Mouse (Mus musculus): Measurements from ENCODE around the gene Usp24. TPM values are rescaled to one million over a fixed set of nuclear protein-coding genes. Genes with fewer than 3 reads are reported as not detected.

Usp24 gene
- polyA plus RNA-seq, 1 experiment from 2014 or later = 6.3 TPM

- H3K36me3 ChIP-seq = peaks cover 92% of the 10 kb centered on the region
- no peaks in the 10 kb centered on the region for H3K9me3 ChIP-seq
- no peaks in the 10 kb centered on the region for H3K4me1 ChIP-seq
- H3K9ac ChIP-seq = no peak overlapping the region
- no peak overlapping the region for H3K4me2 ChIP-seq
- H3K27me3 ChIP-seq (replicated peaks) = no peaks in the 10 kb centered on the region
- no peak for ATAC-seq (ENCODE audit: extremely low read depth, insufficient number of reproducible peaks, low FRiP score, low TSS enrichment)
- WGBS = 91% methylated on average over 5 of the region's 5 CpGs
- no peak overlapping the region for H3K4me3 ChIP-seq
- H3K27ac ChIP-seq (replicated peaks) = no peak overlapping the region
Measured at GRCm38 (mm10) chr4:106430431-106430830, 114.4 kb downstream of the Usp24 start.

GRCm38 (mm10) chr4:106435426-106435825, 119.4 kb downstream of the Usp24 start:
- WGBS = 85% methylated on average over 2 of the region's 2 CpGs
- no peak for ATAC-seq (ENCODE audit: extremely low read depth, insufficient number of reproducible peaks, low FRiP score, low TSS enrichment)
- Histone ChIP-seq H3K4me3 (no peak overlapping the region), H3K9me3 (no peaks in the 10 kb centered on the region), H3K9ac (no peak overlapping the region), H3K4me2 (no peak overlapping the region), H3K27ac (replicated peaks) (no peak overlapping the region), H3K36me3 (peaks cover 95% of the 10 kb centered on the region), H3K27me3 (replicated peaks) (no peaks in the 10 kb centered on the region), H3K4me1 (no peaks in the 10 kb centered on the region)

- H3K9me3 ChIP-seq = no peaks in the 10 kb centered on the region
- ATAC-seq (ENCODE audit: extremely low read depth, insufficient number of reproducible peaks, low FRiP score, low TSS enrichment) = no peak
- H3K4me1 ChIP-seq = no peaks in the 10 kb centered on the region
- peaks cover 95% of the 10 kb centered on the region for H3K36me3 ChIP-seq
- no peak overlapping the region for H3K9ac ChIP-seq
- no peak overlapping the region for H3K4me2 ChIP-seq
- 70% methylated on average over 4 of the region's 4 CpGs for WGBS
- no peak overlapping the region for H3K27ac ChIP-seq (replicated peaks)
- no peaks in the 10 kb centered on the region for H3K27me3 ChIP-seq (replicated peaks)
- no peak overlapping the region for H3K4me3 ChIP-seq
Measured at GRCm38 (mm10) chr4:106436475-106436874, 120.5 kb downstream of the Usp24 start.

DNA sequence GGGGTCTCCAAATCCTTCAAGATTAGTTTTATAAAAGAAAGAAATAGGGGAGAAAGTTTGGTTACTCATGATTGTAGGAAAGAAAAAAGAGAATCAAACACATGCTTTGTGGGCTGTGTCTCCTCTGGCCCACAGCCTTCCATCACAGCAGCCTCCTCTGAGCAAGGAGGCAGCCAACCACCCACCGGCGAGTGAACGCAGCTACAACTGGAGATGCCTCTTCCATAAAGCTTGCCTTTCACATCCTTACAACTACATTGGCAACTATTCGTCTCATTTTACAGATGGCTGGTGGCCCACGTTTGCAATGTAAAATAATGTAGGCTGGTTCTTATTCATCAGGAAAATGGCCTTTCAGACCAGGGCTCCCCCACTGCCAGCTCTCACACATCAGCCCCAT, 121.2 kb downstream of the Usp24 start:
- 91% methylated on average over 5 of the region's 5 CpGs for WGBS
- Histone ChIP-seq H3K27me3 (replicated peaks) (no peaks in the 10 kb centered on the region), H3K36me3 (peaks cover 94% of the 10 kb centered on the region), H3K27ac (replicated peaks) (no peak overlapping the region), H3K4me1 (no peaks in the 10 kb centered on the region), H3K4me2 (no peak overlapping the region), H3K4me3 (no peak overlapping the region), H3K9ac (no peak overlapping the region), H3K9me3 (no peaks in the 10 kb centered on the region)
- no peak for ATAC-seq (ENCODE audit: extremely low read depth, insufficient number of reproducible peaks, low FRiP score, low TSS enrichment)

- 89% methylated on average over 5 of the region's 5 CpGs for WGBS
- no peak for ATAC-seq (ENCODE audit: extremely low read depth, insufficient number of reproducible peaks, low FRiP score, low TSS enrichment)
- Histone ChIP-seq H3K4me2 (no peak overlapping the region), H3K9ac (no peak overlapping the region), H3K4me1 (no peaks in the 10 kb centered on the region), H3K36me3 (peaks cover 85% of the 10 kb centered on the region), H3K27ac (replicated peaks) (no peak overlapping the region), H3K4me3 (no peak overlapping the region), H3K27me3 (replicated peaks) (no peaks in the 10 kb centered on the region), H3K9me3 (no peaks in the 10 kb centered on the region)
Measured at GRCm38 (mm10) chr4:106438763-106439162, 122.8 kb downstream of the Usp24 start.

- Histone ChIP-seq H3K27ac (replicated peaks) (no peak overlapping the region), H3K4me3 (no peak overlapping the region), H3K9ac (no peak overlapping the region), H3K36me3 (peaks cover 43% of the 10 kb centered on the region), H3K27me3 (replicated peaks) (no peaks in the 10 kb centered on the region), H3K9me3 (no peaks in the 10 kb centered on the region), H3K4me2 (no peak overlapping the region), H3K4me1 (no peaks in the 10 kb centered on the region)
- 84% methylated on average over 6 of the region's 6 CpGs for WGBS
- ATAC-seq (ENCODE audit: extremely low read depth, insufficient number of reproducible peaks, low FRiP score, low TSS enrichment) = no peak
Measured at GRCm38 (mm10) chr4:106443182-106443581, 127.2 kb downstream of the Usp24 start.

DNA sequence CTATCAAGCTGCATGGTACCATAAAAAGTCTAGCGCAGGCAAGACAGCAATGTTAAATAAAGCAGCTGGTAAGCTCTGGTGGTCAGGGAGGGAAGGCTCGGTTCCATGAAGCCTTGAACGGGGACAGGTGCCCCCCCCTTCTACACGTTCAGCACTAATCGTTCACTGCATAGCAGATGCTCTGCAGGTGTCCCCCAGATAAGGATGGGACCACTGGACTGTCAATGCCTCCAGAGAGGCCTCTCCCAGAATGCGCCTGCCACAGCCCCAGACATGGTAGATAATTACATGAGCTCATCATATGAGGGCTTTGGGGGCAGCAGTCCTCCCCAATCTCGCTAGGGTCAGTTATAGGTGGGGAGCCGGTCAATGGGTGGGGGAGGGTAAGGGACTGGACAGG, 133.3 kb downstream of the Usp24 start:
- H3K4me3 ChIP-seq = no peak overlapping the region
- H3K9me3 ChIP-seq = no peaks in the 10 kb centered on the region
- no peaks in the 10 kb centered on the region for H3K36me3 ChIP-seq
- H3K27ac ChIP-seq (replicated peaks) = no peak overlapping the region
- no peaks in the 10 kb centered on the region for H3K27me3 ChIP-seq (replicated peaks)
- WGBS = 64% methylated on average over 8 of the region's 8 CpGs
- H3K4me1 ChIP-seq = peaks cover 15% of the 10 kb centered on the region
- H3K9ac ChIP-seq = no peak overlapping the region
- ATAC-seq (ENCODE audit: extremely low read depth, insufficient number of reproducible peaks, low FRiP score, low TSS enrichment) = no peak
- H3K4me2 ChIP-seq = no peak overlapping the region

- Histone ChIP-seq H3K4me1 (peaks cover 15% of the 10 kb centered on the region), H3K27me3 (replicated peaks) (no peaks in the 10 kb centered on the region), H3K9me3 (no peaks in the 10 kb centered on the region), H3K4me3 (no peak overlapping the region), H3K9ac (0 out of 2 replicates have a peak overlapping the region, but pooled peaks have one; percentile 12), H3K36me3 (no peaks in the 10 kb centered on the region), H3K4me2 (no peak overlapping the region), H3K27ac (replicated peaks) (0 out of 2 replicates have a peak overlapping the region, but pooled peaks have one; percentile 7)
- ATAC-seq (ENCODE audit: extremely low read depth, insufficient number of reproducible peaks, low FRiP score, low TSS enrichment) = no peak
- 31% methylated on average over 7 of the region's 7 CpGs for WGBS
Measured at GRCm38 (mm10) chr4:106452401-106452800, 136.4 kb downstream of the Usp24 start.

DNA sequence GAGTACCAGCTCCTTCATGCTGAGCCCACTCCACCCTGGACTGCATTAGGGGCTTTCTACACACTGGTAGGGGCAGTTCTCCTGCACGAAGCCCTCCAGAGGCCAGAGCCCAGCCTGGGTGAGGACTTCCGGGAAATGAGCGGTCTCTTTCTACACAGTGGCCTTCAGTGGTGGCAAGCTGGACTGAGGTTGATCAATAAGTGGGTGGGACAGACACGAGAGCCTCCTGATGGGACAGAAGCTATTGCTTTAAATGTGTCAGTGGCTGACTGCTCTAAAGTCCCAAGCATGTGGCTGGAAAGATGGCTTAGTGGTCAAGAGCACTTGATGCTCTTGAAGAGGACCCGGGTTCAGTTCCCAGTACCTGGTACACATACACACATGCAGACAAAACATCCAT, 137.1 kb downstream of the Usp24 start:
- Histone ChIP-seq H3K4me3 (no peak overlapping the region), H3K27ac (replicated peaks) (no peak overlapping the region), H3K9me3 (no peaks in the 10 kb centered on the region), H3K4me2 (no peak overlapping the region), H3K4me1 (peaks cover 15% of the 10 kb centered on the region), H3K9ac (no peak overlapping the region), H3K27me3 (replicated peaks) (no peaks in the 10 kb centered on the region), H3K36me3 (no peaks in the 10 kb centered on the region)
- WGBS = 85% methylated on average over 5 of the region's 5 CpGs
- ATAC-seq (ENCODE audit: extremely low read depth, insufficient number of reproducible peaks, low FRiP score, low TSS enrichment) = no peak

GRCm38 (mm10) chr4:106453516-106453915, 137.5 kb downstream of the Usp24 start:
- Histone ChIP-seq H3K9ac (no peak overlapping the region), H3K4me3 (no peak overlapping the region), H3K4me1 (peaks cover 15% of the 10 kb centered on the region), H3K36me3 (no peaks in the 10 kb centered on the region), H3K9me3 (no peaks in the 10 kb centered on the region), H3K4me2 (no peak overlapping the region), H3K27ac (replicated peaks) (no peak overlapping the region), H3K27me3 (replicated peaks) (no peaks in the 10 kb centered on the region)
- ATAC-seq (ENCODE audit: extremely low read depth, insufficient number of reproducible peaks, low FRiP score, low TSS enrichment) = no peak
- 74% methylated on average over 4 of the region's 4 CpGs for WGBS

GRCm38 (mm10) chr4:106454541-106454940, 138.5 kb downstream of the Usp24 start:
- 85% methylated on average over 7 of the region's 7 CpGs for WGBS
- no peak overlapping the region for H3K9ac ChIP-seq
- ATAC-seq (ENCODE audit: extremely low read depth, insufficient number of reproducible peaks, low FRiP score, low TSS enrichment) = no peak

GRCm38 (mm10) chr4:106462016-106462415, 146.0 kb downstream of the Usp24 start:
- 64% methylated on average over 9 of the region's 9 CpGs for WGBS
- ATAC-seq (ENCODE audit: extremely low read depth, insufficient number of reproducible peaks, low FRiP score, low TSS enrichment) = no peak
- Histone ChIP-seq H3K9ac (no peak overlapping the region), H3K4me2 (no peak overlapping the region), H3K27ac (replicated peaks) (no peak overlapping the region), H3K9me3 (no peaks in the 10 kb centered on the region), H3K4me1 (peaks cover 16% of the 10 kb centered on the region), H3K27me3 (replicated peaks) (peaks cover 55% of the 10 kb centered on the region), H3K36me3 (no peaks in the 10 kb centered on the region), H3K4me3 (no peak overlapping the region)

More at GRCm38 (mm10) chr4:106454541-106454940, 138.5 kb downstream of the Usp24 start:
- no peak overlapping the region for H3K4me3 ChIP-seq
- no peak overlapping the region for H3K4me2 ChIP-seq
- H3K27me3 ChIP-seq (replicated peaks) = no peaks in the 10 kb centered on the region
- H3K36me3 ChIP-seq = no peaks in the 10 kb centered on the region
- H3K4me1 ChIP-seq = peaks cover 15% of the 10 kb centered on the region
- no peak overlapping the region for H3K27ac ChIP-seq (replicated peaks)
- H3K9me3 ChIP-seq = no peaks in the 10 kb centered on the region
